Mouse (Mus musculus): ENCODE measurements around the gene Hoxd3. TPM values are rescaled to one million over a fixed set of nuclear protein-coding genes. Genes with fewer than 3 reads are reported as not detected.

The Hoxd3 gene
- polyA plus RNA-seq, 1 experiment from 2014 or later = 1.9 TPM

GRCm38 (mm10) chr2:74680561-74681398 is 30.9 kb upstream of the Hoxd3 start:
- Histone ChIP-seq H3K4me2 (replicated peaks) (no peak overlapping the region), H3K4me3 (replicated peaks) (no peak overlapping the region), H3K9ac (no peak overlapping the region), H3K27ac (replicated peaks) (no peak overlapping the region), H3K4me1 (peaks cover 16% of the 10 kb centered on the region), H3K36me3 (no peaks in the 10 kb centered on the region), H3K9me3 (replicated peaks) (no peaks in the 10 kb centered on the region), H3K27me3 (peaks cover 100% of the 10 kb centered on the region)
- 11% methylated on average over 21 of the region's 21 CpGs for WGBS
- ATAC-seq (ENCODE audit: insufficient number of reproducible peaks, low FRiP score, low TSS enrichment, low read depth) = no peak

GRCm38 (mm10) chr2:74681594-74682531 is 29.9 kb upstream of the Hoxd3 start:
- 0 out of 2 replicates have a peak, but pooled peaks have one; percentile 24 for ATAC-seq (ENCODE audit: insufficient number of reproducible peaks, low FRiP score, low TSS enrichment, low read depth)
- H3K27ac ChIP-seq (replicated peaks) = no peak overlapping the region

GRCm38 (mm10) chr2:74682796-74683195 is 28.9 kb upstream of the Hoxd3 start:
- peak overlapping the region; percentile 32 for H3K4me3 ChIP-seq (replicated peaks)
- H3K4me1 ChIP-seq = peaks cover 16% of the 10 kb centered on the region
- no peaks in the 10 kb centered on the region for H3K36me3 ChIP-seq
- ATAC-seq (ENCODE audit: insufficient number of reproducible peaks, low FRiP score, low TSS enrichment, low read depth) = no peak
- H3K9me3 ChIP-seq (replicated peaks) = no peaks in the 10 kb centered on the region
- peak overlapping the region; percentile 43 for H3K4me2 ChIP-seq (replicated peaks)
- H3K27ac ChIP-seq (replicated peaks) = no peak overlapping the region
- peaks cover 97% of the 10 kb centered on the region for H3K27me3 ChIP-seq
- no peak overlapping the region for H3K9ac ChIP-seq
- under 1% methylated on average over 36 of the region's 51 CpGs for WGBS

More at GRCm38 (mm10) chr2:74681594-74682531, 29.9 kb upstream of the Hoxd3 start:
- Histone ChIP-seq H3K4me2 (replicated peaks) (peak overlapping the region; percentile 43), H3K9ac (no peak overlapping the region), H3K4me1 (peaks cover 16% of the 10 kb centered on the region), H3K9me3 (replicated peaks) (no peaks in the 10 kb centered on the region), H3K27me3 (peaks cover 97% of the 10 kb centered on the region), H3K4me3 (replicated peaks) (peak overlapping the region; percentile 32), H3K36me3 (no peaks in the 10 kb centered on the region)
- WGBS = under 1% methylated on average over 76 of the region's 78 CpGs

- Histone ChIP-seq H3K9ac (no peak overlapping the region), H3K27ac (replicated peaks) (no peak overlapping the region)
- under 1% methylated on average over 18 of the region's 18 CpGs for WGBS
Measured at GRCm38 (mm10) chr2:74683471-74683951, 28.2 kb upstream of the Hoxd3 start.

GRCm38 (mm10) chr2:74684106-74684505 is 27.6 kb upstream of the Hoxd3 start:
- Histone ChIP-seq H3K27ac (replicated peaks) (no peak overlapping the region), H3K9me3 (replicated peaks) (no peaks in the 10 kb centered on the region), H3K4me2 (replicated peaks) (no peak overlapping the region), H3K4me1 (peaks cover 16% of the 10 kb centered on the region), H3K4me3 (replicated peaks) (no peak overlapping the region), H3K36me3 (no peaks in the 10 kb centered on the region), H3K27me3 (peaks cover 97% of the 10 kb centered on the region), H3K9ac (no peak overlapping the region)
- ATAC-seq (ENCODE audit: insufficient number of reproducible peaks, low FRiP score, low TSS enrichment, low read depth) = no peak
- WGBS = 3% methylated on average over 12 of the region's 12 CpGs

More at GRCm38 (mm10) chr2:74683471-74683951, 28.2 kb upstream of the Hoxd3 start:
- no peaks in the 10 kb centered on the region for H3K9me3 ChIP-seq (replicated peaks)
- H3K4me2 ChIP-seq (replicated peaks) = no peak overlapping the region
- no peaks in the 10 kb centered on the region for H3K36me3 ChIP-seq
- H3K27me3 ChIP-seq = peaks cover 97% of the 10 kb centered on the region
- ATAC-seq (ENCODE audit: insufficient number of reproducible peaks, low FRiP score, low TSS enrichment, low read depth) = no peak
- H3K4me3 ChIP-seq (replicated peaks) = no peak overlapping the region
- peaks cover 16% of the 10 kb centered on the region for H3K4me1 ChIP-seq

GRCm38 (mm10) chr2:74685059-74685603 is 26.6 kb upstream of the Hoxd3 start:
- Histone ChIP-seq H3K36me3 (no peaks in the 10 kb centered on the region), H3K4me3 (replicated peaks) (no peak overlapping the region), H3K9ac (no peak overlapping the region), H3K4me1 (peaks cover 16% of the 10 kb centered on the region), H3K27me3 (peaks cover 97% of the 10 kb centered on the region), H3K27ac (replicated peaks) (no peak overlapping the region), H3K4me2 (replicated peaks) (no peak overlapping the region), H3K9me3 (replicated peaks) (no peaks in the 10 kb centered on the region)
- 11% methylated on average over 4 of the region's 4 CpGs for WGBS
- ATAC-seq (ENCODE audit: insufficient number of reproducible peaks, low FRiP score, low TSS enrichment, low read depth) = no peak

- WGBS = 5% methylated on average over 17 of the region's 17 CpGs
- Histone ChIP-seq H3K9me3 (replicated peaks) (no peaks in the 10 kb centered on the region), H3K4me3 (replicated peaks) (no peak overlapping the region), H3K4me1 (peaks cover 16% of the 10 kb centered on the region), H3K27me3 (peaks cover 92% of the 10 kb centered on the region), H3K4me2 (replicated peaks) (no peak overlapping the region), H3K36me3 (no peaks in the 10 kb centered on the region), H3K9ac (no peak overlapping the region), H3K27ac (replicated peaks) (no peak overlapping the region)
- no peak for ATAC-seq (ENCODE audit: insufficient number of reproducible peaks, low FRiP score, low TSS enrichment, low read depth)
Measured at GRCm38 (mm10) chr2:74686301-74686987, 25.3 kb upstream of the Hoxd3 start.

GRCm38 (mm10) chr2:74686988-74687697 is 24.6 kb upstream of the Hoxd3 start:
- 2% methylated on average over 27 of the region's 27 CpGs for WGBS
- H3K4me2 ChIP-seq (replicated peaks) = no peak overlapping the region
- no peak overlapping the region for H3K27ac ChIP-seq (replicated peaks)
- H3K9me3 ChIP-seq (replicated peaks) = no peaks in the 10 kb centered on the region
- no peaks in the 10 kb centered on the region for H3K36me3 ChIP-seq
- peaks cover 92% of the 10 kb centered on the region for H3K27me3 ChIP-seq
- no peak overlapping the region for H3K9ac ChIP-seq
- ATAC-seq (ENCODE audit: insufficient number of reproducible peaks, low FRiP score, low TSS enrichment, low read depth) = no peak
- no peak overlapping the region for H3K4me3 ChIP-seq (replicated peaks)
- H3K4me1 ChIP-seq = peaks cover 9% of the 10 kb centered on the region

GRCm38 (mm10) chr2:74687698-74688555 is 23.8 kb upstream of the Hoxd3 start:
- Histone ChIP-seq H3K4me2 (replicated peaks) (no peak overlapping the region), H3K4me3 (replicated peaks) (no peak overlapping the region), H3K27me3 (peaks cover 92% of the 10 kb centered on the region), H3K9me3 (replicated peaks) (no peaks in the 10 kb centered on the region), H3K36me3 (no peaks in the 10 kb centered on the region), H3K9ac (no peak overlapping the region), H3K27ac (replicated peaks) (no peak overlapping the region), H3K4me1 (peaks cover under 1% of the 10 kb centered on the region)
- WGBS = 2% methylated on average over 31 of the region's 31 CpGs
- ATAC-seq (ENCODE audit: insufficient number of reproducible peaks, low FRiP score, low TSS enrichment, low read depth) = no peak

All from embryonic facial prominence, embryonic 15.5 days (tissue).